Mouse (Mus musculus) effector memory CD4-positive, alpha-beta T cell, adult 5 months (primary cell): ENCODE measurements around the gene Usf1. TPM values are rescaled to one million over a fixed set of nuclear protein-coding genes. Genes with fewer than 3 reads are reported as not detected.

Experiments used
- polyA plus RNA-seq: library from polyadenylated mRNA; unstranded; fragments of 100-300 nt; shearing (Covaris generic); gene quantifications from one replicate; pipeline ENCODE4 v1.2.1, GENCODE M21; 2017

The Usf1 gene
- 55.7 TPM for polyA plus RNA-seq

GRCm38 (mm10) chr1:171410947-171411484, at the start of gene Usf1:
Usf1 (plus strand) TSS chr1:171411313.

GRCm38 (mm10) chr1:171369845-171370556, 41.1 kb upstream of the Usf1 start, which contains the start of gene Nectin4:
Nectin4 (plus strand) TSS chr1:171370099.

GRCm38 (mm10) chr1:171388376-171389102, 22.6 kb upstream of the Usf1 start, which contains the start of gene Arhgap30:
Arhgap30 (plus strand) TSS chr1:171388954.

DNA sequence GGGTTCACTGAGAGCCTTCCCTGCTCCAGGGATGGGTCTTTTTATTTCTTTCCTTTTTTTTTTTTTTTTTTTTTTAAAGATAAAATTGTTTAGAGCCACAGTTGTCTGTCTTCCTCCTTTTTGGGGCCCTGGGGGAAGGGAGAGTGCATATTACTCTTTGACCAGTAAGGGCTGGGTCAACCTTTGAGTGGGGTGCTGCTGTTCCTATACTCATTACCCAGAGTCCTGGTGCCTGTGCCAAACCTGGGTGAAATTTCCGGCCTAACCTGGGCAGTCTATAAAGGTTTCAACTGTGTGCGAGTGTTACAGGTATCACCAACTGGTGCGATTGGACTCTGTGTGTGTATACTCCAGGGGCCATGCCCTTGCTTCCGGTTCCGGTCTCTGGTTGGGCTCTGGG, 7.5 kb downstream of the Usf1 start, which contains the start of gene Tstd1:
TSS of gene Tstd1 (plus strand) at position 213 of the 400 bp plus-strand sequence.

GRCm38 (mm10) chr1:171437264-171438013, 26.3 kb downstream of the Usf1 start, which contains the start of gene F11r:
F11r (plus strand) TSS chr1:171437535.

Other genes starting within 250 kb of the Usf1 start
- not detected for gene Pcp4l1, start 215.0 kb upstream of the Usf1 start, polyA plus RNA-seq
- gene Nr1i3, start 197.3 kb upstream of the Usf1 start, polyA plus RNA-seq: 0.24 TPM
- 19.9 TPM for gene Tomm40l, start 188.8 kb upstream of the Usf1 start, polyA plus RNA-seq
- gene Apoa2, start 186.3 kb upstream of the Usf1 start, polyA plus RNA-seq: not detected
- 0.96 TPM for gene Fcer1g, start 176.9 kb upstream of the Usf1 start, polyA plus RNA-seq
- gene Adamts4, start 160.9 kb upstream of the Usf1 start, polyA plus RNA-seq: not detected
- gene Ndufs2, start 159.9 kb upstream of the Usf1 start, polyA plus RNA-seq: 98.0 TPM
- 48.0 TPM for gene B4galt3, start 141.0 kb upstream of the Usf1 start, polyA plus RNA-seq
- 69.2 TPM for gene Ppox, start 130.1 kb upstream of the Usf1 start, polyA plus RNA-seq
- 44.2 TPM for gene Usp21, start 123.3 kb upstream of the Usf1 start, polyA plus RNA-seq
- 47.4 TPM for gene Ufc1, start 116.3 kb upstream of the Usf1 start, polyA plus RNA-seq
- gene Dedd, start 82.2 kb upstream of the Usf1 start, polyA plus RNA-seq: 23.9 TPM
- 27.7 TPM for gene Nit1, start 65.7 kb upstream of the Usf1 start, polyA plus RNA-seq
- 116 TPM for gene Pfdn2, start 65.6 kb upstream of the Usf1 start, polyA plus RNA-seq
- gene Klhdc9, start 50.5 kb upstream of the Usf1 start, polyA plus RNA-seq: not detected
- not detected for gene Nectin4, start 41.2 kb upstream of the Usf1 start, polyA plus RNA-seq
- 131 TPM for gene Arhgap30, start 22.4 kb upstream of the Usf1 start, polyA plus RNA-seq
- 1.3 TPM for gene Tstd1, start 7.6 kb downstream of the Usf1 start, polyA plus RNA-seq
- gene F11r, start 26.2 kb downstream of the Usf1 start, polyA plus RNA-seq: not detected
- 5.2 TPM for gene Alyref2, start 92.2 kb downstream of the Usf1 start, polyA plus RNA-seq
- gene Itln1, start 124.0 kb downstream of the Usf1 start, polyA plus RNA-seq: not detected
- 0.14 TPM for gene Cd244a, start 147.9 kb downstream of the Usf1 start, polyA plus RNA-seq
- gene Ly9, start 196.1 kb downstream of the Usf1 start, polyA plus RNA-seq: 104 TPM
- gene Slamf7, start 241.7 kb downstream of the Usf1 start, polyA plus RNA-seq: 37.7 TPM